Mouse (Mus musculus): ENCODE data around the gene Vasp.

- no peak for TF ChIP-seq CTCF (IDR thresholded peaks at IDR 0.05; ENCODE audit: low read depth, low read length)
- no peak for TF ChIP-seq TAL1 (conservative IDR thresholded peaks at IDR 0.05; ENCODE audit: low read depth, low read length)
- TF ChIP-seq POLR2AphosphoS5 (IDR thresholded peaks at IDR 0.05; ENCODE audit: insufficient replicate concordance, low read depth, low read length), result no peak
- no peak for TF ChIP-seq GATA1 (IDR thresholded peaks at IDR 0.05; ENCODE audit: borderline replicate concordance, low read length)
- TF ChIP-seq GATA2 (IDR thresholded peaks at IDR 0.05; ENCODE audit: borderline replicate concordance, low read depth, low read length), result no peak
Observed at GRCm38 (mm10) chr7:19272173-19272764, 652 bp upstream of the Vasp start.

Data from G1E (cell line).